Mouse (Mus musculus) lung, embryonic 14.5 days (tissue): ENCODE measurements around the gene Dynlt1c. TPM values are rescaled to one million over a fixed set of nuclear protein-coding genes. Genes with fewer than 3 reads are reported as not detected.
"Not testable (repeated sequence)": the region's sequence is repeated elsewhere in the genome, so short reads cannot be mapped to it uniquely, and the experiment has no call there.

Experiments used
- ATAC-seq: fragments of 200-750 bp; cut with Nextera tagmentation; 2 replicates; pipeline ENCODE4 v1.8.0; 2017; ENCODE audit warnings: mild to moderate bottlenecking, moderate TSS enrichment, moderate library complexity; ENCODE audit not compliant: insufficient read depth
- DNase-seq: peaks from one replicate; pipeline ENCODE4 v3.0.0-alpha.2; 2015
- H3K27ac ChIP-seq: fragments of 300-500 bp; sonication (generic); 2 replicates; pipeline ENCODE4 v1.5.1; 2014; ENCODE audit warnings: low read depth, mild to moderate bottlenecking, moderate library complexity
- H3K27me3 ChIP-seq: fragments of 300-500 bp; sonication (generic); 2 replicates; pipeline ENCODE4 v1.6.1; 2014; ENCODE audit warnings: low read length, control low read depth; ENCODE audit not compliant: insufficient read depth
- H3K36me3 ChIP-seq: fragments of 300-500 bp; sonication (generic); 2 replicates; pipeline ENCODE4 v1.6.1; 2014; ENCODE audit warnings: control low read depth; ENCODE audit not compliant: insufficient read depth
- H3K4me1 ChIP-seq: fragments of 300-500 bp; sonication (generic); 2 replicates; pipeline ENCODE4 v1.6.1; 2014; ENCODE audit warnings: antibody characterized with exemption, control low read depth; ENCODE audit not compliant: insufficient read depth
- H3K4me2 ChIP-seq: fragments of 300-500 bp; sonication (generic); 2 replicates; pipeline ENCODE4 v1.6.1; 2014; ENCODE audit warnings: mild to moderate bottlenecking
- H3K4me3 ChIP-seq: fragments of 300-500 bp; sonication (generic); 2 replicates; pipeline ENCODE4 v1.5.1; 2014; ENCODE audit warnings: low read depth, low read length
- H3K9ac ChIP-seq: fragments of 300-500 bp; sonication (generic); 2 replicates; pipeline ENCODE4 v1.6.1; 2014
- H3K9me3 ChIP-seq: fragments of 300-500 bp; sonication (generic); 2 replicates; pipeline ENCODE4 v1.6.1; 2016; ENCODE audit warnings: low read depth, low read length, control low read depth
- WGBS: fragments of 180-500 bp; shearing (Covaris S2); extraction: QIAGEN DNeasy Blood & Tissue Kit; methylation state at CpG from one replicate; pipeline ENCODE4 v1.1.7; 2014; 5-methylcytosine and 5-hydroxymethylcytosine counted together
- polyA plus RNA-seq: library from polyadenylated mRNA; unstranded; fragments of >200 nt; fragmentation: Nextera tagmentation; extraction: Ambion mirVana; gene quantifications from 2 replicates; pipeline ENCODE4 v1.2.1, GENCODE M21; 2014

Dynlt1c gene
- polyA plus RNA-seq, 1 experiment from 2014 or later = 41.1 TPM

DNA sequence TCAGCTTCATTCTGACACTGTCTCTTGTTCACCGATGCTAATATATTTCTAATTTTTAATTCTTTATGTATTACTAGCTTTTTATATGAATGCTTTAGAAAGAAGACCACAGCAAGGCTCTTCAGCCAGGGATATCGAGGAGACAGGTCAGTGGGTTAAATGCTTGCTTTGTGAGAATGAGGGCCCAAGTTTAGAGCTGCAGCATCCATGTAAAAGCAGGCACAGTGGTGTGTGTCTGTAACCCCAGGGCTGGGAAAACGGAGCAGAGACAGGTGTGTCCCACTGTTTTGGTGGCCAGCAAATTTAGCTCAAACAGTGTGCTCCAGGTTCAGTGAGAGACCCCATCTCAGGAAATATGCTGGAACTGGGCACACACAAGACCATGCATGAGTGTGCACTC is 46.0 kb downstream of the Dynlt1c start:
- DNase-seq, H3K9me3 ChIP-seq, H3K27ac ChIP-seq, H3K4me3 ChIP-seq, H3K4me1 ChIP-seq, H3K9ac ChIP-seq, H3K27me3 ChIP-seq, ATAC-seq, H3K4me2 ChIP-seq, H3K36me3 ChIP-seq: not testable (repeated sequence)
- WGBS = 84% methylated on average over 3 of the region's 3 CpGs

DNA sequence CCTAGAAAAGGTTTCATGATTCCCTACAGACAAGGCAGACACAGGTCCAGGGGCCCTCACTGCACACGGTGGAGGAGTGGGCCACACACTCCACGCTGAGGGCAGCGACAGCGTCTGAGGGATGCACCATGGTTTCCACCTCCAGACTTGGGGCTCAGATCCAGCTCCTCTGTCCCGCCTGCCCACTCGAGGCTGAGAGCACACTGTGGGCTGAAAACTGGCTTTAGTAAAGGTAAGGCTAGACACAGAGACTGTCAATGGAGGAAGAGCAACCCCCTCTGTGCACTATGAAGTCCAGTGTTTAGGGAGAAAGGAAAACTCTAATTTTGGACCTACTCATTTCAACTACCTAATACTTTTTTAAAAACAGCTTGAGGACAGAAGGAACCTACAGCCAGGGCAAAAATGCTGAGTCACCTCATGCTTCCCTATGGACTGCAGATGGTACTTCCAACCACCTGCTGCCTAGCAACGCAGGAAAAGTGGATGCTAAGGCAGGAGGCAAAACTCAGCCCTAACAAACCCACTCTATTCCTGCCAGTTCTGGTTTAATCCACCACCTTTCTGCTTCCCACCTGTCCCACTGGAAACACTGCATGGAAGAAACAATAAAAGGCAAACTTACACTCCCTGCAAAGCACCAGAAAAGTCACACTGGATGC is 49.6 kb downstream of the Dynlt1c start:
- not testable (repeated sequence) for DNase-seq, H3K36me3 ChIP-seq, H3K27ac ChIP-seq, ATAC-seq, H3K4me2 ChIP-seq, H3K4me3 ChIP-seq, H3K4me1 ChIP-seq, H3K27me3 ChIP-seq, H3K9ac ChIP-seq, H3K9me3 ChIP-seq
- WGBS = 88% methylated on average over 5 of the region's 7 CpGs

DNA sequence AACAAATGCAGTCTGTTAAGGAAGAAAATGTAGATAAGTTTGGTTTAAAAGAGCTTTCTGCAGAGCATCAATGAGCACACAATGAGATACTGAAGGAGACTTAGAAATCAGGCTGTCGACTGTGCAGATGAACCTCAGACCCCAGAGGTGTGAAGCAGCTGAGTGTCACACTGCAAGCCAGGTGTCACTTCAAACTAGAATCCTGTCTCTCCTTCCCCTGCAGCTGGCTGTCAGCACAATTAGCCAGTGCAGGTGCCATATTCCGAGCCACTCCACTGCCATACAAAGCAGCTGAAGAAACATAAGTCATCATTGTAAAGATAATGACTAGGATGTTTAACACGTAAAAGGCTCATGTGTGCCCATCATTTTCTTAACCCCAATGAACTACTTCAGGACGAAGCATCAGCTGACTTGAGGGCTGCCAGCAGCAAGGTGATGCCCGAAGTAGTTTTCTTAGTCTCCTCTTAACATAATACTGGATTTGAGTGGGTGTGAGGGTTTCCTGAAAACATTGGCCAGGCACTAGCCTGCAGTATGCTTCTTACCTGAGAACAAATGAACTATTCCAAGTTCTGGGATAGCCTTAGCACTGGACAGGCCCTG is 52.0 kb downstream of the Dynlt1c start:
- 64% methylated on average over 4 of the region's 5 CpGs for WGBS
- ATAC-seq, H3K4me3 ChIP-seq, H3K4me2 ChIP-seq, H3K27me3 ChIP-seq, H3K9ac ChIP-seq, H3K9me3 ChIP-seq, H3K4me1 ChIP-seq, DNase-seq, H3K36me3 ChIP-seq, H3K27ac ChIP-seq: not testable (repeated sequence)

DNA sequence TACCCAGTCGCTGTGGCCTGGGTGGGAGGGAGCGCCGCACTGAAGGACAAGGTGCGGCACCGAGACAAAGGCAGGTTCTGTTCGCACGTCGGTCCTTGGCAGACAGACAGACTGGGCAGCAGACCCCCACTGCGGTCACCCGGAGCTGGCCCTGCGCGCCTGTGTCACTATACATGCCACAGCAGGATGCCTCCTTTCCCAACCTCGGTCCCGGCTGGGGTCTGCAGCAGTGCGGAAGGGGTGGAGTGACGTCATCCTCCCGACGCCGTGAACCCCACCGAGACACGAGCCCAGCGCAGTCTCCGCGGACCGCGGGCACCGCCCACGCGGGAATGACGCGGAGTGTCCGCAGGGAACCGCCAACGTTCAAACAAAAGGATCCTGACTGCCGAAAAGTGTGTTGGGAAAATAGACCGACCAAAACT is 53.6 kb downstream of the Dynlt1c start:
- under 1% methylated on average over 31 of the region's 36 CpGs for WGBS
- H3K4me1 ChIP-seq, H3K9me3 ChIP-seq, H3K36me3 ChIP-seq, H3K27me3 ChIP-seq: not testable (repeated sequence)
- Histone ChIP-seq H3K4me3 (peak overlapping the region; percentile 47), H3K4me2 (peak overlapping the region; percentile 56), H3K27ac (peak overlapping the region; percentile 81), H3K9ac (peak overlapping the region; percentile 60)
- DNase-seq (peak; percentile 94), ATAC-seq (peak; percentile 85)

DNA sequence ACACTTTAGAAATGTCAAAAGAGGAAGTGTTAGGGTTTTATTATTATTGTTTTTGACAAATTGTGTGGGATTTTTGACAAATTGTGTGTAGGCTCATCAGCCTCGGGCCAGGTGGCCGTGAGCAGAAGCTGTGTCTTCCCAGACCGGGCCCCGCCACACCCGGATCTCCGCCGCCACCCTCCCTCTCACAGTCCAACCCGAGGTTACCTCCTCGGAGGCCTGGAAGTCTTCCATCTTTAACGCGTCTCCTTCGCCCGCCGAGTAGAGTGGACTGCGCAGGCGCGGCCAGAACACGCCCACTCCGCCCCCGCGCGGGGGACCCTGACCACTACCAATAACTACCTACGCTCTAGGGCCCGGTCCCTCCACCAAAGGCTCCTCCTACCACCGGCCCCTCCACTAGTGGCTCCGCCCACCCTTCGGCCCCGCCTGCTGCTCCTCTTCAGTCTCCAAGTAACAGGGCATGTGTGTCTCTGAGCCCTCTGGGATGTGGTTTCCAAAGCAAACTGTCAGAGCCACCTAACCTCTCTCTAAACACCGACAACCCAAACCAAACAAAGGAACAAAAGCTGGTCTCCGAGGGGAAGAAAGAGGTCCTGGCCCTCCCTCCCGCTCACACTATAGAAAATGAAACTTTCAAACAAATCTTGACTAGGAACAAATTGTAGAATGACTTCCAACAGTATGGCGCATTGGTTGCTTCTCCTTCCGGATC is 54.3 kb downstream of the Dynlt1c start, which contains the start of gene Dynlt1f:
Dynlt1f (minus strand) TSS at position 334 of the 715 bp plus-strand sequence.
- H3K36me3 ChIP-seq, H3K27me3 ChIP-seq, H3K9me3 ChIP-seq, H3K4me1 ChIP-seq: not testable (repeated sequence)
- ATAC-seq = peak; percentile 96
- Histone ChIP-seq H3K27ac (peak within 1 kb of the TSS; percentile 81), H3K9ac (peak within 1 kb of the TSS; percentile 60), H3K4me3 (peak within 1 kb of the TSS; percentile 47), H3K4me2 (peak within 1 kb of the TSS; percentile 56)
- WGBS = under 1% methylated on average over 21 of the region's 33 CpGs
- peak; percentile 46 for DNase-seq

DNA sequence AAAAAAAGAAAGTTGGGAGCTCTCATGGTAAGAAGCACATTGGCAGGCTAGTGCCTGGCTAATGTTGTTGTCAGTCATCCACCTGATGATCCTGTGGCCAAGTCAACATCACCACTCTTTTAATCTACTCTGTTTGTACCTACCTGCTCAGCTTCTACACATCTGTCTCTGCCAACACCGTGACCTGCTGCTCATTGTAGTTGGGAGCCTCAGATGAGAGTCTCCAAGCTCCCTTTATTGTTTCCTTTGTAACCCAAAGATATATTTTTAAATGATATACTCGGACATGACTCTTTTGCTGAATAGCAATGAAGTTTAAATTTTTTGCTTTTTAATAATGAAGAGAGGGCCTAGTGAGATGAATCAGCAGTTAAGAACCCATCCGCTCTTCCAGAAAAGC is 55.0 kb downstream of the Dynlt1c start:
- H3K27ac ChIP-seq, H3K4me2 ChIP-seq, H3K9ac ChIP-seq, H3K27me3 ChIP-seq, H3K9me3 ChIP-seq, H3K4me1 ChIP-seq, H3K4me3 ChIP-seq, DNase-seq, H3K36me3 ChIP-seq, ATAC-seq: not testable (repeated sequence)
- 83% methylated on average over 1 of the region's 3 CpGs for WGBS

DNA sequence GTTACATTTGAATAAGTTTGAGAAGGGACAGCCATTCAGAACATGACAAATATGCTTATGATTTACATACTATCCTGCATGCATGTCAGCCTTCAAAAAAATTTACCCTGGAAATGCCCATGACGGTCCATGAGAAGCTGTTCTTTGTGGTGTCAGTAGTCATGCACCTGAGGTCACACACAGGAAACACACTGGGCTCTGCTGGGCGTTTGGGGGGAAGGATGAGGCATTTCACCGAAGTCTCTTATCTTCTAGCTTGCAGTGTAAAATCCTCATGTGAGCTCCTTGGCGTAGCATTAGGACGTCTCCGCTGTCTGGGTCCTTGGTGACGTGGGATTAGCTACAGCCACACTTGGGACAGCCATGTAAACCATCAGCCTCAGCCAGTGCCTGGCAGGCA is 57.3 kb downstream of the Dynlt1c start, which contains the start of gene Sytl3:
Sytl3 (plus strand) TSS at position 293 of the 400 bp plus-strand sequence.
- not testable (repeated sequence) for DNase-seq, H3K27ac ChIP-seq
- WGBS = 54% methylated on average over 4 of the region's 7 CpGs

More for the DNA sequence above, 57.3 kb downstream of the Dynlt1c start, which contains the start of gene Sytl3:
- not testable (repeated sequence) for H3K4me2 ChIP-seq, ATAC-seq, H3K27me3 ChIP-seq, H3K4me1 ChIP-seq, H3K9ac ChIP-seq, H3K4me3 ChIP-seq, H3K9me3 ChIP-seq, H3K36me3 ChIP-seq

Other genes starting within 250 kb of the Dynlt1c start
- 579 and 584 TPM in 2 replicates for gene Dynlt1b, start 171.6 kb upstream of the Dynlt1c start, polyA plus RNA-seq
- gene Dynlt1f, start 54.2 kb downstream of the Dynlt1c start, polyA plus RNA-seq = 317 and 324 TPM in 2 replicates
- gene Sytl3, start 57.4 kb downstream of the Dynlt1c start, polyA plus RNA-seq = 0.13 and 0.26 TPM in 2 replicates
- 97.1 and 97.3 TPM in 2 replicates for gene Ezr, start 181.1 kb downstream of the Dynlt1c start, polyA plus RNA-seq